Mouse (Mus musculus) thymus, postnatal 14 days (tissue): ENCODE measurements around the gene Taf13.
A peak's percentile ranks its signal among the peaks of the same experiment; 100 is the strongest.

Source experiments
- DNase-seq: peaks from one replicate; pipeline ENCODE4 v3.0.0; 2021

The Taf13 gene

GRCm38 (mm10) chr3:108574018-108574417 is 2.5 kb downstream of the Taf13 start:
- no peak for DNase-seq

GRCm38 (mm10) chr3:108584580-108584979 is 13.1 kb downstream of the Taf13 start:
- DNase-seq, result no peak

GRCm38 (mm10) chr3:108588446-108588845 is 16.9 kb downstream of the Taf13 start:
- DNase-seq, result no peak

GRCm38 (mm10) chr3:108590786-108591529 is 19.5 kb downstream of the Taf13 start, which contains the start of gene Wdr47:
Wdr47 (plus strand) TSS chr3:108591279.
- peak; percentile 98 for DNase-seq

GRCm38 (mm10) chr3:108591530-108592522 is 20.3 kb downstream of the Taf13 start:
- DNase-seq, result peak; percentile 79

- DNase-seq, result no peak
Measured at GRCm38 (mm10) chr3:108608906-108609305, 37.4 kb downstream of the Taf13 start.
